Mouse (Mus musculus) granulocyte monocyte progenitor cell, adult 5-6 weeks (primary cell): ENCODE results near the gene Donson. TPM values are rescaled to one million over a fixed set of nuclear protein-coding genes. Genes with fewer than 3 reads are reported as not detected.

Experiments
- ATAC-seq: replicated peaks from 2 replicates; pipeline ENCODE4 v1.8.0; 2016; ENCODE audit warnings: mild to moderate bottlenecking, moderate TSS enrichment, inconsistent platforms; ENCODE audit not compliant: poor library complexity, severe bottlenecking
- total RNA-seq, 2 experiments: library from RNA; stranded (forward) in 1 of 2; stranded (reverse) in 1 of 2; fragments of 200-712, 200-1000 nt in 1 of 2; fragments of >200 nt in 1 of 2; fragmentation: Nextera tagmentation in 1 of 2; gene quantifications; 2 replicates each; pipeline ENCODE4 v1.2.3; 2014 to 2017

Donson gene
- total RNA-seq, 2 experiments from 2014 or later, result 20.8 to 23.0 TPM

DNA sequence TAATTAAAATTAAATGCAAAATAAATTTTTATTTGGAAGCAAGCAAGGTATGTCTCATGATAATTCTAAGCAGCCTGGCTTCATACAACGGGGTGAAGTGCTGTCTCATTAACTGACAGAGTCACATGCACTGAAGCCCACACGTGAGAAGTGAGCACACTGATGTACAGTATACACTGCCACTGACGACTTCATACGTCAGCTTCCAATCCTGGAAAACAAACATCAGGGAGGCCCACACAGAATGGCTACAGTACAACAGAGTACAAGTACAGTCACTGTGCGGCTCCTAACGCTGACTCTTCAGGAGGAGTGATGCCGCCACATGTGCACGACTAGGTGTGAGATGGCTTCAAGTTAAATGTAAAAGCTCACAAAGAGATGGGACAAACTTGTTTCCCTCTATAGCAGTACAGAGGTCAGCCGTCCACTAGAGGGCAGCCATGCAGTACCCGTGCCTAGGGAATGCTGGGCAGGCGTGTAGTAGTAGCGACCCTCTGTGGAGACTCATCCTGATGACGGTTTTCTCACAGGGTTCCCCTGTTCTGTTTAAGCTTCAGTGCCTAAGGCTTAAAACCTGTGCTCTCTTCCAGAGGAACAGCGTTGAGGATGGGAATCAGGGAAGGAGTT is 6.0 kb upstream of the Donson start:
- peak; percentile 96 for ATAC-seq

DNA sequence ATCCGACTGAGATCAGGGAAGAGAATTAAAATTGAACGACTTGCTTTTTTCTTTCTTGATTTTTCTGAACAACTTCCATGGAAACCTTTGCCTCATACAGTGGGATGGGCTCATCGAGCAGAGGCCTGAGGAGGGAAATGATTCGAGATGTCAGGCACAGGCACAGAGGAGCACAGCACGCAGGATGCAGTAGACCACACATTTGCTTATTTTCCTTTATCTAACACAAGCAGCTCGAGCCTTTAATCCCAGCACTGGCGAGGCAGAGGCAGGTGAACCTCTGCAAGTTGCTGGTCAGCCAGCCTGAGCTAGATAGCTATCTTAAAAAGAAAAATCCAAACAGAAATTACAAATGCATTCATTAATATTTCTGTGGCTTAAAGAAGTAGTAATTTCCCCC is 1.2 kb upstream of the Donson start:
- no peak for ATAC-seq

DNA sequence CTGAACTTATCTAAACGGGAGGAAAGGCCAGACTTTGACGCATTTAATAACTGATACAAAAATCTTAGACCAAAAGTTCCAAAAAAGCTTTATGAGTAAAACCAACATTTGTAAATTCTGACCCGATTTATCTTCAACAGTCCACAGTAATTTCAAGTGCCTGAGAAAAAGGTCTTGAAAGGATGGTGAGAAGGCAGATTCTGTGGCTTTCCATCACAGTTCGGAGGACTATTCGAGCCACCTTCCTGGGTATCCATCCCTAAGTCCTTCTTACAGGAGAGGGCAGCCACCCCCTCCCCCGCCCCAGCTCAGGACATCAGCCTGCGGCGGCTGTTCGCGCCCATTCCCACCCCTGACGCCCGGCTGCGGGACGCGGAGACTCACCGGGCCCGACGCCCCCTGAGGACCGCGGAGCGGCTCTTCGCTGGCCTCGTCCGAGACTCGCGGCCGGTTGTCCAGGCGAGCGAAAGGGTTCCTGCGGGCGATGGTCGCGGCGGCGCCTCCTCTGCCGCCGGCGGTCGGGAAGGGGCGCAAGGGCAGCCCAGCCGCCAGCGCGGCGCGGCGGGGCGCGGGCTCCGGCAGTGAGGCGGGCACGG is 449 bp downstream of the Donson start:
- no peak; the same call in 1 of the 2 replicates for ATAC-seq

DNA sequence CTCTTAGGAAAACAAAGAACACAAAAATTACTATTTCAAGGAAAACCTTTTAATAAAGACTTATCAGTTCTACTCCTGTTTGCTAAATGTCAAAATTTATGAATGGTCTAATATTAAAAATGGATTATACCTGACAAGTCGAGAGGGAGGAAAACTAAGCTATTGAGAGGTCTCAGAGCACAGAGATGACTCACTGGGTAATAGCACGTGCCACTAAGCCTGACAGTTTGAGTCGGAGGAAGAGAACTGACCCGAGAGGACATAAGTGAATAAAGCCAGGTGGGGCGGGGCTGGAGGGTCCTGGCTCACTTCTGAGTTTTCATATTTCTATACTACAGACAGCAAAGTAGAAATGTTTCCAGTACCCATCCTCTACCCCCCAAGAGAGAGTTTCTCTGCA is 2.2 kb downstream of the Donson start:
- ATAC-seq, result no peak

DNA sequence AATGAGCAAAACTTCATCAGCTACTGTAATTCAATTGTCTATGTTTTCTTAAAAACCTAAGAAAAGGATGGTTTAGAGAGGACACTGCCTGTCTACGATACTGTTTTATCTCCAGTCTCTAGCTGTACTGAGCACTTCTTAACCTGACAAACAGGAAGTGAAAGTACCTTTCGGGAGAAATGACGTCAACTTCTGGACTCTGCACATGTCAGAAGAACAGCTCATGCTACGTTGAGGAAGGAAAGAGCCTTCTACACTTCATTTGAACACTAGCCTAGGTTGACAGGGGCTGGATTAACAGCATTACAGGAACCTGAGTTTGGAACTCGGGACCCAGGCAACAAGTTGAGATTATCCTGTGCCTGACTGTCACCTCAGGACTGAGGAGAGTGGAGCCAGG is 3.0 kb downstream of the Donson start:
- ATAC-seq, result peak; percentile 66

DNA sequence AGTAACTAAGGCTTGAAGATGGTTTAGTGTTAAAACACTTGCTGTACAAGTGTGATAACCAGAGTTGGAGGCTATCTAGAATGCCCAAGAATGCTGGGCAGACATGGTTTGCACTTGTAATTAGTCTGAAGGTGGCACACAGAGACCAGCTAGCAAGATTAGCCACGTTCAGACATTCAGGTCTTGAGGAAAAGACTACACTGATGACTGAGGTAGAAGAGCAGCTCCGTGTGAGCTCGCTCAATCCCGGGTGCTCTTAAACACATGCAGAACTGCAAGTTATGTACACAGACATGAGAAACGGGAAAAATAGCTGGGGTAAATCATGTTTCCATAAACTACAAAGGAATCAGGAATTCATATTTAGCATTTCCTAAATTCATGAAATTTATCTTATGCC is 7.9 kb downstream of the Donson start:
- ATAC-seq, result no peak

DNA sequence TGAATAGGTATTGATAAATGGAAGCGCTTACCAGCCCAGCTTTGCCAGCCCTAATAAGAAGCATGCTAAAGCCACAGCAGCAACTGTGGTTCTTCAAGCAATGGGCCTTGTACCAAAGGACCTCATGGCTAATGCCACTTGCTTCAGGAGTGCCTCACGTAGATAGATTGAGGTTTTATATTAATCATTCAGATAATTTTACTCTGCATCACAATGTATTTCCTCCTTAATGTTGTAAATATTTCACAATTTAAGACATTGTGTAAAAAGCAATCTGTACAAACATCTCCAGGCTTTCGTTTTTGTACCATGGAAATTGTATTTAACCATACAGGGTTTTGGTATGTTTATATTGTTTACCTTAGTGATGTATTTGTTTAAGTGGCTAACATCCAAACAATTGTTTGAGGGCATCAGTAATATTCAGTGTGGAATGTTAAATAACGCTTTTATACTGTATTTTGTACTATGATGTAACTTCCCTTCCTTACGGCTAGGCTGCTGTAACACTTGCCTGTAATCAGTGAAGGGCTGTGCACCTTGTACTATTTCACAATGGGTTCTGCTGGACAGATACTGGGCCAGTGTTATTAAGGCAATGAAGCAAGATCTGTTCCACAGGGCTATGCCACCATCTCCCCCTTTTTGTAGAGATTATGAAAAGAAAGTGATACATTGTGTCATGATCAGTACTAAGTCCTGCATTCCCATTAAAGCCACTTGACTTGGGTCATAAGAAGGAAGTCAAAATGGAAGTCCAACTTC is 10.2 kb downstream of the Donson start:
- peak; percentile 97 for ATAC-seq

DNA sequence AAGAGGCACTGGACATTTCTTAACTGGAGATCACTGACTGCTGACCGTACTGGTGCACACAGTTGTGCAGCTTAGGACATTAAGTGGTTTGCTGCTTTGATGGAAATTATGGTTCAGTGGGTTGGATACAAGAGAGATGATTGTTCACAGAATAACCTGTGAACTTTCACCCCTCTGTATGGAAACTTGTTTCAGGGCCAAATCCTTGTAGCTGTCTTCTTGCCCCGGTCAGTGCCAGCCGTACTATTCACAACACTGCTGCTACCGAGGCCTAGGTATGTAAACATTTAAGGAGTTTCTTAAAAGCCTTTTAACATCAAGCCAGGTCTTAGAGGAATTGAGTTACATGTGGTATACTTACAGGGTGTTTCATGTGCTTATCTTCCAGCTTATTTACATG is 14.1 kb downstream of the Donson start:
- ATAC-seq, result no peak

DNA sequence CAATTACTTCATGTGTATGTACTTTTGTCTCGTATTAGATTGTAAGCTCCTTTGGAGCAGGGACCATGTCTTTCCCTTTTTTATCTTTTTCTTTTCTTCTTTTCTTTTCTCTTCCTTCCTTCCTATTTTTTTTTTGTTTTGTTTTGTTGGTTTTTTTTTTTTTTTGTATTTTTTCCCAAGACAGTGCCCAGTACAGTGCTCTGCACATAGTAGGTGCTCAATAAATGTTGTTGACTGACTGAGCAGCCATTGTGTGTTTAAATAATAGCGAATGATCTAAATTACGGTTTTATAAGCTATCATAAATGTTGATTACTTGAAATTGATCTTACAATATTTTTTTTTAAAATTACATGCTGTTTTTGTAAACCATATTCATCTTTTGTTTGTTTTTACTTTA is 24.8 kb downstream of the Donson start:
- ATAC-seq, result no peak

DNA sequence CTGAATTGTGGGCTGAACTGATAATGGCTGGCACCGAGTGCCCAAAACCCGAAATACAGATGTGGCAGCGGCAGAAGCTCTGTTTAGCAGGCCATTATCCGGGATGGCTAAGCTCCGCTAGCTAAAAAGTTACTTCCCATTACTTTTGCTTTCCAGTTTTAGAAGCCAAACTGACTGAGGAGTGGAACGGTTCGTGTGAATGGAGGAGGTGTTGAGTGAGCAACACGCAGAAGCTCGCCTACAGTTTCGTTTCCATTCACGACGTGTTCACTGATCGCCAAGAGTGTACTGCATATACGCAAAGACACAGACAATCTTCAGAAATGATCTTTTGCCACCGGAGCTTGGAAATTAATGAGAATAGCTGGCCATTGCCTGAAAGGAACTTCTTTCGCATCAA is 26.2 kb downstream of the Donson start:
- ATAC-seq, result no peak

DNA sequence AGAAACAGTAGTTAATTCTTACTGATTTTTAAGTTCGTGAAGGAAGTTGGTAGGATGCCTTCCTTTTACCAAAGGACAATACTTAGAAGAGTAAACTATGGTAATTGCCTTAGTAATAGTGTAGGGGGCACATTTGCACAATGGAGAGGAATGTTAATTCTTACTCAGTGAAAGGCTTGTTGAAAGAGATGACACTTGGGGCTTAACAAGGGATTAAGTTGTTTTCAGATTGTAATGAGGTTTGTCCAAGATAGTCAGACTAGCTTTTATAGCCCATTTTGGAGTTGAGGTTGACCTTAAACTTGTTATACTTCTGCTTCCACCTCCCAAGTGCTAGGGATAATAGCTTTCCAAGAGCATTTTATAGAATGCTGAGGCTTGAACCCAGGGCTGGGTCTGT is 27.2 kb downstream of the Donson start:
- ATAC-seq, result no peak

DNA sequence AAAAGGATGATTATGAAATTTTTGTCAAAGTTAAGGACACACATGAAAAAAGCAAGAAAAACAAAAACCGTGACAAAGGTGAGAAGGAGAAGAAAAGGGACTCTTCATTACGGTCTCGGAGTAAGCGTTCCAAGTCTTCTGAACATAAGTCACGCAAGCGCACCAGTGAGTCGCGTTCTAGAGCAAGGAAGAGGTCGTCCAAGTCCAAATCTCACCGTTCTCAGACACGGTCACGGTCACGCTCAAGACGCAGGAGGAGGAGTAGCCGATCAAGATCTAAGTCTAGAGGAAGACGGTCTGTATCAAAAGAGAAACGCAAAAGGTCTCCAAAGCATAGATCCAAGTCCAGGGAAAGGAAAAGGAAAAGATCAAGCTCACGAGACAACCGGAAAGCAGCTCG is 28.8 kb downstream of the Donson start:
- no peak for ATAC-seq

DNA sequence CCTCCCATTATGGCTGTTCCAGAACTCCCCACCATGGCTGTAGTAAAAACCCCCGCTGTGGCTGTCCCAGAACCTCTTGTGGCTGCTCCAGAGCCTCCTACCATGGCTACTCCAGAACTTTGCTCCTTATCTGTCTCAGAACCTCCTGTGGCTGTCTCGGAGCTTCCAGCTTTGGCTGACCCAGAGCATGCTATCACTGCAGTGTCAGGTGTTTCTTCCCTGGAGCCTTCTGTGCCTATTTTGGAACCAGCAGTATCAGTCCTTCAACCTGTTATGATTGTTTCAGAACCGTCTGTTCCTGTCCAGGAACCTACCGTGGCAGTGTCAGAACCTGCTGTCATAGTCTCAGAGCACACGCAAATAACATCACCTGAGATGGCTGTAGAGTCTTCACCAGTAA is 30.1 kb downstream of the Donson start:
- no peak for ATAC-seq

DNA sequence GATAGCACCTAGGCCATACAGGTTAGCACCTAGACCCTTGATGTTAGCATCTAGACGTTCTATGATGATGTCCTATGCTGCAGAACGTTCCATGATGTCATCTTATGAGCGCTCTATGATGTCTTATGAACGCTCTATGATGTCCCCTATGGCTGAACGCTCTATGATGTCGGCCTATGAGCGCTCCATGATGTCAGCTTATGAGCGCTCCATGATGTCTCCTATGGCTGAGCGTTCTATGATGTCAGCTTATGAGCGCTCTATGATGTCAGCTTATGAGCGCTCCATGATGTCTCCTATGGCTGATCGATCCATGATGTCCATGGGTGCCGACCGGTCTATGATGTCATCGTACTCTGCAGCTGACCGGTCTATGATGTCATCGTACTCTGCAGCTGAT is 31.3 kb downstream of the Donson start:
- ATAC-seq, result no peak

DNA sequence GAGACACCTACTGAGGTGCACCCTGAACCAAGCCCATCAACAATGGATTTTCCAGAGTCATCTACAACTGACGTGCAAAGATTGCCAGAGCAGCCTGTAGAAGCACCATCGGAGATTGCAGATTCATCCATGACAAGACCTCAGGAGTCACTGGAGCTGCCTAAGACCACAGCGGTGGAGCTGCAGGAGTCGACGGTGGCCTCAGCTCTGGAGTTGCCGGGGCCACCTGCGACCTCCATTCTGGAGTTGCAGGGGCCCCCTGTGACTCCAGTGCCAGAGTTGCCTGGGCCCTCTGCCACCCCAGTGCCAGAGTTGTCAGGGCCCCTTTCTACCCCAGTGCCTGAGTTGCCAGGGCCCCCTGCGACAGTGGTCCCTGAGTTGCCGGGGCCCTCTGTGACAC is 33.3 kb downstream of the Donson start:
- ATAC-seq, result no peak

DNA sequence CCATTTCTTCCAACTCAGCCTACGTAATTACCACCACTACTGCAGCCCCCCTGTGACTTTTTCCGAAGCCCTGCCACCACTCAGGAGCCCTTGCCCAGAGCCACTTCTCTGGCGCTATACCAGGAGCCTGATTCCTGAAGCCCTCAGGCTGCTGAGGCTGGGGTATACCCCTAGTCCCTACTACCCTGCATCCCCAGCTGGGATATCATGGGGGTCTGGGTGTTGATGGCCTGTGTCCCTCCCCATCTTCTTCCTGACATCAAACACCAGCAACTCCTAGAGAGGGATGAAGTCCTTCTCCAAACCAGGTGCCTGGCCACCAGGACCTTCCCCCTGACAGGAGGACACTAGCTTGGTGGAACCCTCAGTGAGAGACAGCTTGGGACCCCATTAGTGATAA is 36.4 kb downstream of the Donson start:
- no peak for ATAC-seq

DNA sequence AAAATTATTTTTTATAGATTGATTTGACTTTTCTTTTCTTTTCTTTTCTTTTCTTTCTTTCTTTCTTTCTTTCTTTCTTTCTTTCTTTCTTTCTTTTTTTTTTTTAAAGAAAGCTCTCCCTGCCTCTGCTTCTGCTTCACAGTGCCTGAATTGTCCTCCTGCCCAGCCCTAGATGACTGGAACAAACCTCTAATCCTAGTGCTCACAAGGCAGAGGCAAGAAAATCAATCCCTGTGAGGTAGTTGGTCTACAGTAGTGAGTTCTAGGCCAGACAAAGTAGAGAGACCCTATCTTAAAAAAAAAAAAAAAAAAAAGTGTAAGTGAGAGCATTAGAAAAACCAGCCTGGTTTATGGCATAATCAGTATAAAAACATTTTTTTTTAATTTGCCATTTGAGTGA is 38.8 kb downstream of the Donson start:
- ATAC-seq, result no peak

DNA sequence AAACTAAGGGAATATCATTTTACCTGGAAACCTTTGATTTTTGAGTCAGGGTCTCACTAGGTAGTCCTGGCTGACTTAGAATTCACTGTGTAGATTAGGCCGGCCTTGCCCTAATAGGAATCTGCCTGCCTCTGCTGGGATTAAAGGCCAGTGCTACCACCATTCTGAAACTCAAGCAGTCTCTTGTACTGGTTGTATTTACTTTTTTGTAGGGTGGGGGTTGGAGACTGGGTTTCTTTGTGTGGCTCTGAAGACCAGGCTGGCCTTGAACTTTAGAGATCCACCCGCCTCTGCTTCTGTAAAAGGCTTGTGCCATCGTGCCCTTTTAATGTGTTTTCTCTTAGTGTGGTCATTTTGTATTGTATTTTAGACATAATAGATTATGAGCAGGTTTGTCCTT is 39.3 kb downstream of the Donson start:
- ATAC-seq, result no peak

DNA sequence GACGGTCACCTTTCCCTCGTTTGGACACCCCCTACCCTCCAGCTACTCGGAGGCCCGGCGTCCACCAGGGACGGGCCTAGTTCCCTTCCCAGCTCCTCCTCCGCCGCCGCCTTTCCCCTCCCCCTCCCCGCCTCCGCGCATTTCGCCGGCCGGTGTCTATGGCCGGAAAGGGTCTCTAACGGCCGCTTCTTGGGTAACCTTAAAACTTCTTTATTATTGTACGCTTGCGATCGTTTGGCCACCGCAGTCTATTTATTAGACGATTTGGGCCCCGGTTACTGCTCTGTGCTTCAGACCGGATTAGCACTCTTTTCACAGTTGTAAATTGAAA is 40.4 kb downstream of the Donson start:
- peak; percentile 48 for ATAC-seq

DNA sequence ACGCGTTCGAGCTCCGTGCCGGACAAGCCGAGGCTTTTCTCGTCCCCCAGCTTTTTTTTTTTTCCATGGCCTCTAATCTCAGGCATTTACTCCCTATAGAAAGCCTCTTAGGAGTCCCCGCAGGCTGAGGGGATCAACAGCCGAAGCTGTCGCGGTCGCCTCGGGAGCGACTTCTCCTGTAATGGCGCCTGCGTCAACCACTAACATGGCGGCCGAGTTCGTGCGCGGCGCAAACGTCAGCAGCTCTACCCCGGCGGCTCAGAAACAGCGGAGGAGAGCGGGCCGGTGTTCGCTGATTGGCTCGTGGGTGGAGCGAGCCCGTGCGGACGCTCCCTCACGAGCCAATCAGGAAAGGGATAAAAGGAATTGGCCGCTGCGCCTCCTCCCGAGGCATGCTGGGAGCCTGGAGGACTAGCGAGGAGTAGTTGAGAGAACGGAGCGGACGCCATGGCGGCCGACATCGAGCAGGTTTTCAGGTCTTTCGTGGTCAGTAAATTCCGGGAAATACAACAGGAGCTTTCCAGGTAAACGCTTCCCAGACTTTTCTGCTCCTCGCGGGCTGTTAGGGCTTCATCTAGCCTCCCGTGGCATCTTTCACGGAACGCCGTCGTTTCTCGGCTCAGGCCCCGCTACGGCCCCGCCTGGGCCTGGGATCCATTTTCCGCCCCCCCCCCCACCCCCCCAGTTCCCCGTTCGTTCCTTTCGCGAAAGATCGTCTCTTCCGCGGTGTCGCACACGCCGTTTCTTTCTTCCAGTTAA is 40.9 kb downstream of the Donson start, which contains the start of gene Son:
Son (plus strand) TSS at position 46 of the 759 bp plus-strand sequence.
- peak; percentile 80 for ATAC-seq
